Mouse (Mus musculus): ENCODE data around the gene C130032M10Rik. TPM values are rescaled to one million over a fixed set of nuclear protein-coding genes. Genes with fewer than 3 reads are reported as not detected.

The C130032M10Rik gene
- polyA plus RNA-seq, 1 experiment from 2014 or later = not detected

GRCm38 (mm10) chr9:114534747-114535517 lies 19.4 kb downstream of the C130032M10Rik start:
- no peak for ATAC-seq (ENCODE audit: low FRiP score)
- Histone ChIP-seq H3K4me1 (replicated peaks; ENCODE audit: control insufficient read depth, insufficient read depth, low read length) (peaks cover 16% of the 10 kb centered on the region), H3K9ac (ENCODE audit: low read depth, low read length) (no peak overlapping the region), H3K4me3 (ENCODE audit: low read depth, low read length) (no peak overlapping the region), H3K9me3 (ENCODE audit: control insufficient read depth, low read length) (no peaks in the 10 kb centered on the region), H3K36me3 (ENCODE audit: control insufficient read depth, insufficient read depth, low read length) (no peaks in the 10 kb centered on the region), H3K4me2 (replicated peaks; ENCODE audit: low read depth, low read length) (no peak overlapping the region), H3K27ac (ENCODE audit: low read depth, low read length) (no peak overlapping the region), H3K27me3 (ENCODE audit: control insufficient read depth, insufficient read depth, low read length) (no peaks in the 10 kb centered on the region)
- DNase-seq (ENCODE audit: low spot score) = no peak
- 76% methylated on average over 9 of the region's 9 CpGs for WGBS

DNA sequence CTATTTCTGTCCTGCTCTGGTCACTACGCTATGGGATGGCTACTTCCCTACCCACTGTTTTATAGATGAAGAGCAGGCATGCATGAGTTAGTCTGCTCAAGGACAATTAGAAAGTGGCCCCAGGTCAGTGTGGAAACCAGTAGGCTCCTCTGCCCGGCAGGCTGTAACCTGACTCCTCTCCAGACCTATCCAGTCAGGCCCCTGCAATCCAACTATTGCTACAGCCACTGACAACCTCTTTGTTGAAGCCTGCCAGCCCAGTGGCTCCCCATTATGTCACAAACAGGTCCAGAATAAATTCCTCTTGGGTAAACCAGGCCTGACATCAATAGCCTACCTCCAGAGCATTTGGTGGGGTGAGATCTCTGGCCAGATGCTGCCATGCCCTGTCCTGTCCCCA lies 21.1 kb downstream of the C130032M10Rik start:
- DNase-seq (ENCODE audit: low spot score) (no peak), ATAC-seq (ENCODE audit: low FRiP score) (peak; percentile 74)
- no peak overlapping the region for H3K9ac ChIP-seq (ENCODE audit: low read depth, low read length)
- H3K4me3 ChIP-seq (ENCODE audit: low read depth, low read length) = no peak overlapping the region
- no peaks in the 10 kb centered on the region for H3K27me3 ChIP-seq (ENCODE audit: control insufficient read depth, insufficient read depth, low read length)
- peaks cover 13% of the 10 kb centered on the region for H3K4me1 ChIP-seq (replicated peaks; ENCODE audit: control insufficient read depth, insufficient read depth, low read length)
- H3K4me2 ChIP-seq (replicated peaks; ENCODE audit: low read depth, low read length) = no peak overlapping the region
- peak overlapping the region; percentile 79 for H3K27ac ChIP-seq (ENCODE audit: low read depth, low read length)
- H3K9me3 ChIP-seq (ENCODE audit: control insufficient read depth, low read length) = no peaks in the 10 kb centered on the region
- H3K36me3 ChIP-seq (ENCODE audit: control insufficient read depth, insufficient read depth, low read length) = no peaks in the 10 kb centered on the region
- 12% methylated on average over 2 of the region's 2 CpGs for WGBS

- 65% methylated on average over 7 of the region's 7 CpGs for WGBS
- H3K9ac ChIP-seq (ENCODE audit: low read depth, low read length) = no peak overlapping the region
- DNase-seq (ENCODE audit: low spot score) = no peak
- no peak overlapping the region for H3K4me2 ChIP-seq (replicated peaks; ENCODE audit: low read depth, low read length)
- H3K27me3 ChIP-seq (ENCODE audit: control insufficient read depth, insufficient read depth, low read length) = no peaks in the 10 kb centered on the region
- H3K9me3 ChIP-seq (ENCODE audit: control insufficient read depth, low read length) = no peaks in the 10 kb centered on the region
- no peaks in the 10 kb centered on the region for H3K36me3 ChIP-seq (ENCODE audit: control insufficient read depth, insufficient read depth, low read length)
- peaks cover 13% of the 10 kb centered on the region for H3K4me1 ChIP-seq (replicated peaks; ENCODE audit: control insufficient read depth, insufficient read depth, low read length)
- ATAC-seq (ENCODE audit: low FRiP score) = no peak
- no peak overlapping the region for H3K4me3 ChIP-seq (ENCODE audit: low read depth, low read length)
- H3K27ac ChIP-seq (ENCODE audit: low read depth, low read length) = no peak overlapping the region
These were observed 23.6 kb downstream of the C130032M10Rik start for GRCm38 (mm10) chr9:114538996-114539563.

DNA sequence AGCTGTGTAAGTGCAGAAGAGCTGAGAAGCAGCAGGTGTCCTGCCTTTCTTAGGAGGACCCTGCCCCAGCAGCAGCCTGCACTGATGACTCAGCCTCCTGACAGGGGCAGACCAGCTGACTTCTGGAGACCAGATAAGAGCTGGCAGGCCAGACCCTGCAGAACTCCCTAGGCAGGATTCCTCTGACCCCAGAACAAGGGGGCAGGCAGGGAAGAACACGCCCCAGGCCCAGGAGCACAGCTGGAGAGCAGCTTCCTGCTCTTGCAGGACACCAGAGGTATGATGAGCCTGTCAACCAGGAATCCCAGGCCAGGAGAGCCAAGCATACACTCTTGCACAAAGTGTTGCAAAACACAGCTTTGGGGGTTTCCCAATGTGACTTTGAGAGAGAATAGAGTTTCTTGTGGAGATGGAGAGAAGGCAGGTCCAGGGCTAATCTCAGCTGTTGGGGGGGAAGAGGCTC lies 25.8 kb downstream of the C130032M10Rik start:
- no peak for DNase-seq (ENCODE audit: low spot score)
- H3K27ac ChIP-seq (ENCODE audit: low read depth, low read length) = no peak overlapping the region
- H3K9me3 ChIP-seq (ENCODE audit: control insufficient read depth, low read length) = no peaks in the 10 kb centered on the region
- H3K4me1 ChIP-seq (replicated peaks; ENCODE audit: control insufficient read depth, insufficient read depth, low read length) = peaks cover 13% of the 10 kb centered on the region
- no peak overlapping the region for H3K4me2 ChIP-seq (replicated peaks; ENCODE audit: low read depth, low read length)
- no peak for ATAC-seq (ENCODE audit: low FRiP score)
- no peak overlapping the region for H3K9ac ChIP-seq (ENCODE audit: low read depth, low read length)
- no peaks in the 10 kb centered on the region for H3K27me3 ChIP-seq (ENCODE audit: control insufficient read depth, insufficient read depth, low read length)
- WGBS = 32% methylated on average over 1 of the region's 1 CpGs
- H3K36me3 ChIP-seq (ENCODE audit: control insufficient read depth, insufficient read depth, low read length) = no peaks in the 10 kb centered on the region
- H3K4me3 ChIP-seq (ENCODE audit: low read depth, low read length) = no peak overlapping the region

DNA sequence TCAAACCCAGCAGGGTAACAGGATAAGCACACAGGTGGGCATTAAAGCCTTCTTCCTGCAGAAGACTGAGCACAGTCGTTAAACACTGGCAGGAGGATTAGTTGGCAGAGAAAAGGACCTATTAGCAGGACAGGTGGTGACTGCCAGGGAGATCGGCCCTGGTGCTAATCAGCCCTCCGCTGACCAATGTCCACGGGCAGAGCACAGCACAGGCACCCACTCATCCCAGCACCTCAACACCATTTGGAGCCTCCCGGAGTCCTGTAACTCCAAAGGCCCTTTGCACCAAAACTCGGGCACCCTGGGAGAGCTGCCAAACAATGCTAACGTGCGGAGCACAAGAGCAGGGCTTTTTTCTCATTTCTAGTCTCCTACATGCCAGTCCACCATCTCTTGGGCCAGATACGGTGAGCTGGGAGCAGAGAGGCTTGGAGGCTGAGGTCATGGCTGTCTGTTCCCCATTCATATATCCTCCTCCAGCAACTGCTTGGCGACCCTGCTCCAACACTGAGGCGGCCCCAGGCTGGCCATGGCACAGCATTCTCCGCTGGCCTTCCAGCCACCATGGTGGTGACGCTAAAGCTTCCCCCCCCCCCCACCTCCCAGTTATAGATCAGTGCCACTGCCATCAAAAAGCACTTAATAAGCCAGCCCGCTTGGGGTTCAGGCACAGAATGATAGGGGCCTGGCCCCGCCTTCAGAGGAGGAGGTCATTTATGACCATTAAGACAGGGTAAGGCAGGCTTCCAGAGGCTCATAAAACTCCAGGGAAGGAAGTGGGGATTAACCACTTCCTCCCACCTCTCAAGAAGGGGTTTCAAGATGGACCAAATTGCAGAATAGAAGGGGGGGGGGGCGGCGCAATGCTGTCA lies 28.6 kb downstream of the C130032M10Rik start:
- Histone ChIP-seq H3K9me3 (ENCODE audit: control insufficient read depth, low read length) (no peaks in the 10 kb centered on the region), H3K4me2 (replicated peaks; ENCODE audit: low read depth, low read length) (no peak overlapping the region), H3K27me3 (ENCODE audit: control insufficient read depth, insufficient read depth, low read length) (no peaks in the 10 kb centered on the region), H3K4me3 (ENCODE audit: low read depth, low read length) (no peak overlapping the region), H3K4me1 (replicated peaks; ENCODE audit: control insufficient read depth, insufficient read depth, low read length) (peaks cover 11% of the 10 kb centered on the region; the same call in 1 of the 2 replicates), H3K27ac (ENCODE audit: low read depth, low read length) (peak overlapping the region; percentile 32; the same call in 1 of the 2 replicates), H3K36me3 (ENCODE audit: control insufficient read depth, insufficient read depth, low read length) (no peaks in the 10 kb centered on the region), H3K9ac (ENCODE audit: low read depth, low read length) (no peak overlapping the region)
- ATAC-seq (ENCODE audit: low FRiP score) = no peak
- no peak for DNase-seq (ENCODE audit: low spot score)
- 70% methylated on average over 16 of the region's 17 CpGs for WGBS

GRCm38 (mm10) chr9:114544754-114545393 lies 29.4 kb downstream of the C130032M10Rik start:
- Histone ChIP-seq H3K4me3 (ENCODE audit: low read depth, low read length) (no peak overlapping the region), H3K9ac (ENCODE audit: low read depth, low read length) (no peak overlapping the region), H3K9me3 (ENCODE audit: control insufficient read depth, low read length) (no peaks in the 10 kb centered on the region), H3K27me3 (ENCODE audit: control insufficient read depth, insufficient read depth, low read length) (no peaks in the 10 kb centered on the region), H3K27ac (ENCODE audit: low read depth, low read length) (no peak overlapping the region), H3K4me2 (replicated peaks; ENCODE audit: low read depth, low read length) (no peak overlapping the region), H3K4me1 (replicated peaks; ENCODE audit: control insufficient read depth, insufficient read depth, low read length) (peaks cover 13% of the 10 kb centered on the region; the same call in 1 of the 2 replicates), H3K36me3 (ENCODE audit: control insufficient read depth, insufficient read depth, low read length) (no peaks in the 10 kb centered on the region)
- ATAC-seq (ENCODE audit: low FRiP score) (no peak), DNase-seq (ENCODE audit: low spot score) (no peak)
- WGBS = 62% methylated on average over 9 of the region's 9 CpGs

- 65% methylated on average over 12 of the region's 12 CpGs for WGBS
- no peaks in the 10 kb centered on the region for H3K9me3 ChIP-seq (ENCODE audit: control insufficient read depth, low read length)
- no peaks in the 10 kb centered on the region for H3K27me3 ChIP-seq (ENCODE audit: control insufficient read depth, insufficient read depth, low read length)
- H3K27ac ChIP-seq (ENCODE audit: low read depth, low read length) = no peak overlapping the region
- H3K4me1 ChIP-seq (replicated peaks; ENCODE audit: control insufficient read depth, insufficient read depth, low read length) = peaks cover 13% of the 10 kb centered on the region; the same call in 1 of the 2 replicates
- DNase-seq (ENCODE audit: low spot score) (no peak), ATAC-seq (ENCODE audit: low FRiP score) (no peak)
- no peak overlapping the region for H3K9ac ChIP-seq (ENCODE audit: low read depth, low read length)
- H3K4me3 ChIP-seq (ENCODE audit: low read depth, low read length) = no peak overlapping the region
- no peaks in the 10 kb centered on the region for H3K36me3 ChIP-seq (ENCODE audit: control insufficient read depth, insufficient read depth, low read length)
- no peak overlapping the region for H3K4me2 ChIP-seq (replicated peaks; ENCODE audit: low read depth, low read length)
These were observed 31.3 kb downstream of the C130032M10Rik start for GRCm38 (mm10) chr9:114546765-114547164.

- no peaks in the 10 kb centered on the region for H3K36me3 ChIP-seq (ENCODE audit: control insufficient read depth, insufficient read depth, low read length)
- H3K9ac ChIP-seq (ENCODE audit: low read depth, low read length) = 0 out of 2 replicates have a peak overlapping the region, but pooled peaks have one; percentile 23
- H3K4me1 ChIP-seq (replicated peaks; ENCODE audit: control insufficient read depth, insufficient read depth, low read length) = peaks cover 13% of the 10 kb centered on the region; the same call in 1 of the 2 replicates
- 0 out of 2 replicates have a peak overlapping the region, but pooled peaks have one; percentile 36 for H3K27ac ChIP-seq (ENCODE audit: low read depth, low read length)
- no peak overlapping the region for H3K4me3 ChIP-seq (ENCODE audit: low read depth, low read length)
- no peaks in the 10 kb centered on the region for H3K9me3 ChIP-seq (ENCODE audit: control insufficient read depth, low read length)
- H3K27me3 ChIP-seq (ENCODE audit: control insufficient read depth, insufficient read depth, low read length) = no peaks in the 10 kb centered on the region
- no peak for DNase-seq (ENCODE audit: low spot score)
- 23% methylated on average over 6 of the region's 6 CpGs for WGBS
- no peak; the same call in 1 of the 2 replicates for ATAC-seq (ENCODE audit: low FRiP score)
- H3K4me2 ChIP-seq (replicated peaks; ENCODE audit: low read depth, low read length) = no peak overlapping the region
These were observed 32.2 kb downstream of the C130032M10Rik start for GRCm38 (mm10) chr9:114547643-114548077.

Measured in hindbrain, embryonic 11.5 days (tissue).